Mouse (Mus musculus) cerebellum, adult 2 months (tissue): ENCODE measurements at regions not wholly inside any gene's neighbourhood (a gene's known extent, or its start where the extent isn't known, plus 50 kb on each side); places are given as distances from the start of the nearest gene placed in this dataset.
"Not testable (repeated sequence)": the region's sequence is repeated elsewhere in the genome, so short reads cannot be mapped to it uniquely, and the experiment has no call there.

Experiments used
- DNase-seq, 2 experiments: peaks; one replicate each; pipeline ENCODE4 v3.0.0; 2021
- H3K27ac ChIP-seq: fragments of 200-500 bp; 2 replicates; pipeline ENCODE4 v1.5.1; 2012; ENCODE audit warnings: low read length, control low read depth, inconsistent platforms; ENCODE audit not compliant: insufficient read depth
- H3K27me3 ChIP-seq: fragments of 200-500 bp; 2 replicates; pipeline ENCODE4 v1.6.1; 2012; ENCODE audit warnings: inconsistent platforms, mild to moderate bottlenecking, low read length, moderate library complexity; ENCODE audit not compliant: control insufficient read depth, insufficient read depth
- H3K4me1 ChIP-seq: fragments of 200-500 bp; 2 replicates; pipeline ENCODE4 v1.6.1; 2011; ENCODE audit warnings: low read length; ENCODE audit not compliant: control insufficient read depth, insufficient read depth
- H3K4me3 ChIP-seq: fragments of 200-500 bp; replicated peaks from 2 replicates; pipeline ENCODE3; 2011; ENCODE audit warnings: mild to moderate bottlenecking, low read depth, low read length, control low read depth; ENCODE audit not compliant: insufficient read depth
- WGBS: fragments of 180-500 bp; shearing (Covaris S2); methylation state at CpG from one replicate; pipeline ENCODE4 v1.1.7; 2018; 5-methylcytosine and 5-hydroxymethylcytosine counted together

DNA sequence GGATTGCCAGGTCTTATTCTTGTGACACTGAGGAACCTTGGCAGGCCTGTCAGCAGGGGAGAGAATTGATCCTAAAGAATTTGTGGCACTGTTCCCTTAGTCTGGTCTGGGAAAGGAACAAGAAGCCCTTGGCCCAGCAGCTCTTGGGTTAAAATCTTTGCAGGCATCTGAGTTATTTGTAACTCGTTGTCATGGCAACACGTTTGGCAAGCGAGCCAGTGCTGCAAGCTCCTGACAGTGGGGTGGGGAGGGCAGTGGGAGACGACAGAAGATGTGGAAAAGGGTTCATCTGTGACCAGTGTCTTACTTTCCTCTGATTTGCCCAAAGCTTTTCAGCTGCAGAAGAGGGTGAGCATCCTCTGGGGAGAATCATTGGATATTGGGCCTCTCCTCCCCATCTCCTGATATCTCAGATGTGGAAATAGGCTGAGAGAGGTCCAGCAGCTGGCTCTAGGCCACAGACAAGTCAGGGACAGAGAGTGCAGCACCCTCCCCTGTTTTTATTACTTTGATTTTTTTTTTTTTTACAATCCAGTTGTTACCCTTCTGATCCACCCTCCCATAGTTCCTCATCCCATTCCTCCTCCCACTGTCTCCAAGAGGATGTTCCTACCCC lies 92.4 kb upstream of the Huwe1 start:
- DNase-seq: peak in 1 of 2 experiments; percentile 6
- 11% methylated on average over 4 of the region's 4 CpGs for WGBS
- H3K4me1 ChIP-seq, H3K27ac ChIP-seq, H3K27me3 ChIP-seq, H3K4me3 ChIP-seq: not testable (repeated sequence)
